Mouse (Mus musculus) stomach, postnatal 0 days (tissue): ENCODE data around the gene 2700049A03Rik. TPM values are rescaled to one million over a fixed set of nuclear protein-coding genes. Genes with fewer than 3 reads are reported as not detected.
"Not testable (repeated sequence)": the region's sequence is repeated elsewhere in the genome, so short reads cannot be mapped to it uniquely, and the experiment has no call there.

Experiments used
- ATAC-seq: fragments of 200-750 bp; cut with Nextera tagmentation; 2 replicates; pipeline ENCODE4 v1.8.0; 2017; ENCODE audit not compliant: low FRiP score, low TSS enrichment
- DNase-seq: peaks from one replicate; pipeline ENCODE4 v3.0.0-alpha.2; 2016; ENCODE audit warnings: low spot score
- H3K27ac ChIP-seq: fragments of 300-500 bp; sonication (generic); replicated peaks from 2 replicates; pipeline ENCODE4 v1.5.1; 2014; ENCODE audit warnings: mild to moderate bottlenecking, control low read depth
- H3K27me3 ChIP-seq: fragments of 300-500 bp; sonication (generic); 2 replicates; pipeline ENCODE4 v1.6.1; 2014; ENCODE audit warnings: low read length; ENCODE audit not compliant: control insufficient read depth, insufficient read depth
- H3K36me3 ChIP-seq: fragments of 300-500 bp; sonication (generic); 2 replicates; pipeline ENCODE4 v1.6.1; 2014; ENCODE audit warnings: low read length, mixed read lengths; ENCODE audit not compliant: control insufficient read depth, insufficient read depth
- H3K4me1 ChIP-seq: fragments of 300-500 bp; sonication (generic); replicated peaks from 2 replicates; pipeline ENCODE4 v1.6.1; 2014; ENCODE audit warnings: antibody characterized with exemption; ENCODE audit not compliant: control insufficient read depth, insufficient read depth
- H3K4me2 ChIP-seq: fragments of 300-500 bp; sonication (generic); replicated peaks from 2 replicates; pipeline ENCODE4 v1.6.1; 2014; ENCODE audit warnings: low read depth, mild to moderate bottlenecking, control low read depth, moderate library complexity
- H3K4me3 ChIP-seq: fragments of 300-500 bp; sonication (generic); 2 replicates; pipeline ENCODE4 v1.5.1; 2014; ENCODE audit warnings: low read depth, low read length, control low read depth
- H3K9ac ChIP-seq: fragments of 300-500 bp; sonication (generic); 2 replicates; pipeline ENCODE4 v1.6.1; 2014; ENCODE audit warnings: mild to moderate bottlenecking, low read length, control low read depth, mixed read lengths
- H3K9me3 ChIP-seq: fragments of 300-500 bp; sonication (generic); 2 replicates; pipeline ENCODE4 v1.6.1; 2016; ENCODE audit warnings: low read length; ENCODE audit not compliant: control insufficient read depth
- CTCF ChIP-seq: IDR thresholded peaks from 2 replicates; pipeline ENCODE4 v1.5.1; 2016; ENCODE audit warnings: antibody characterized with exemption, low read depth, mild to moderate bottlenecking, moderate library complexity
- EP300 ChIP-seq: optimal IDR thresholded peaks from 2 replicates; pipeline ENCODE3; 2016; ENCODE audit warnings: antibody characterized with exemption
- WGBS: fragments of 180-500 bp; shearing (Covaris S2); extraction: QIAGEN DNeasy Blood & Tissue Kit; methylation state at CpG from one replicate; pipeline ENCODE4 v1.1.7; 2014; 5-methylcytosine and 5-hydroxymethylcytosine counted together
- polyA plus RNA-seq: library from polyadenylated mRNA; unstranded; fragments of >200 nt; fragmentation: Nextera tagmentation; extraction: Ambion mirVana; gene quantifications from 2 replicates; pipeline ENCODE4 v1.2.1, GENCODE M21; 2015

2700049A03Rik gene
- 3.8 and 4.3 TPM in 2 replicates for polyA plus RNA-seq

DNA sequence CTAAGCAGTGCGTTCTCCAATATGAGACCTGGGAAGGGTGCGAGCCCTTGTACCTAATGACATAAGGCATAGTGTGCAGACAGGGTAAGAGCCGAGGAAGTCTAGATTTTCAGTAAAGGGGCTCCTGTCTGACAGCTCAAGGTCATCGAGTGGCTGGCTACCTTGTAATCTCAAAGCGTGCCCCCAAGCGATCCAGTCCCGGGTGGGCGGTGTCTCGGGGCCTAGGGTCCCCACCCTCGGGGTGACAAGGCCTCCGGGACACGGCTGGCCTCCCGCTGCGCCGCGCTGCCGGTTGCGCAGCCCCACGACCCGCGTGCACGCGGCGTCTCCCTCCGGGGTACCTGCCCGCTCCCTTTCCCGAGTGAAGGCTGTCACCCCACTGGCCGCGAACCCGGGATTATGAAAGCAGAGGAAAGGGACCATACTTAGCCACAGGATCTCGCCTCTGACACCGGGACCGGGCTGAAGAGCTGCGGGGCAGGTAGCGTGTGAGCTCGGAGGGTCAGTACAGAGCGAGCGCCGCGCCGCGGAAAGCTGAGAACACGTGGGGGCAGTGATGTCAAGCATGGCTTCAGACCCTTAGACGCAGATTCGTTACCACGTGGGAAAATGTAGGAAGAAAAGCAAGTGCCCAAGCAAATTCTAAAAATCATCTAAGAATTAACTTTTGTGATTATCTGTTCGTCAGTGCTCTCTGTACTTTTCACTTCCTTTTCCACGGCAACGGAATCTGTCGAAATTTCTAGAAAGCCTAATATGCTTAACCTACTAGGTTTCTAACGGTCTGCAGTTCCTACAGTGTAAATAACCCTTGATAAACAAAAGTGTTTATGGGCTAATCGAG is at the start of gene 2700049A03Rik, which contains the start of gene Timm9:
TSS of gene 2700049A03Rik (plus strand) at position 719 of the 844 bp plus-strand sequence.
TSS of gene Timm9 (minus strand) at position 555 of the 844 bp plus-strand sequence.
- peak within 1 kb of the TSS; percentile 80 for H3K27ac ChIP-seq
- under 1% methylated on average over 52 of the region's 52 CpGs for WGBS
- DNase-seq (peak; percentile 82), ATAC-seq (peak; percentile 91)
- H3K4me3 ChIP-seq = peak within 1 kb of the TSS; percentile 93
- TF ChIP-seq EP300 (no peak), CTCF (peak; percentile 15; the same call in 1 of the 2 replicates)
- H3K9ac ChIP-seq = peak within 1 kb of the TSS; percentile 88
- H3K4me2 ChIP-seq = peak within 1 kb of the TSS; percentile 95
- no peaks in the 10 kb centered on the region for H3K9me3 ChIP-seq
- H3K27me3 ChIP-seq = no peaks in the 10 kb centered on the region
- 0 out of 2 replicates have a peak, but pooled peaks cover 2% of the 10 kb centered on the region for H3K4me1 ChIP-seq
- H3K36me3 ChIP-seq = peaks cover 2% of the 10 kb centered on the region; the same call in 1 of the 2 replicates

GRCm38 (mm10) chr12:71104275-71104674 is 32.4 kb upstream of the 2700049A03Rik start:
- WGBS = 77% methylated on average over 4 of the region's 4 CpGs
- H3K4me3 ChIP-seq, DNase-seq, H3K36me3 ChIP-seq, ATAC-seq, H3K9ac ChIP-seq, H3K4me2 ChIP-seq, H3K9me3 ChIP-seq, H3K4me1 ChIP-seq, H3K27ac ChIP-seq, H3K27me3 ChIP-seq: not testable (repeated sequence)

DNA sequence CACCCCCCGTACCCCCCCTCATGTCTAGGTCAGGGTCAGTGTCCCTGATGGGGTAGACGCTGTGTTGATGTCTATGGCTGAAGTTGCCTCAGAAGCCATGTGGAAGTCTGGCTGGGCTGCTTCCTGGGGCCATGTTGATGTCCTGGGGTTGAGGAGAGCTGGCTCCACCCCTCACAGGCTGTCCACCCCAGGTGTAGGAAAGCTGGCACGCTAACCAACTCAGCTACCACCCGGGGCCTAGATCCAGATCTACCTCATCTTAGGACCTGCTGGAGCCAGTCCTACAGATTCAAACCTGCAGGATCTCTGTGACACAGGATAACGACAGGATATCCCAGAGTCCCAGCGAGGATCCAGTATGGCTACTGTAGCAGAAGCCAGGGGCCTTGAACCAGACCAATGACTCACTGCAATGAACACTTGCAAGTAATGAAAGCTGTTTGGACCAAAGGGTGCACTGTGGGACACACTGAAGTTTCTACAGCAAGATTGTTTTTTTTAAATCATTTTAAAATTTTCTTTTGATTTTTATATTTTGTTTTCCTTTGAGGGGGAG is 29.4 kb upstream of the 2700049A03Rik start:
- H3K9me3 ChIP-seq = no peaks in the 10 kb centered on the region
- H3K36me3 ChIP-seq = no peaks in the 10 kb centered on the region
- DNase-seq (no peak), ATAC-seq (no peak)
- H3K4me2 ChIP-seq = no peak overlapping the region
- H3K4me3 ChIP-seq = no peak overlapping the region
- 0 out of 2 replicates have a peak, but pooled peaks cover 3% of the 10 kb centered on the region for H3K4me1 ChIP-seq
- no peaks in the 10 kb centered on the region for H3K27me3 ChIP-seq
- WGBS = 88% methylated on average over 6 of the region's 6 CpGs
- no peak overlapping the region for H3K9ac ChIP-seq
- TF ChIP-seq CTCF (no peak), EP300 (no peak)
- H3K27ac ChIP-seq = no peak overlapping the region

GRCm38 (mm10) chr12:71111331-71111730 is 25.3 kb upstream of the 2700049A03Rik start, which contains the start of gene Tomm20l:
Tomm20l (plus strand) TSS chr12:71111428.
- no peak for TF ChIP-seq EP300
- TF ChIP-seq CTCF = peak; percentile 62
- no peaks in the 10 kb centered on the region for H3K9me3 ChIP-seq
- no peaks in the 10 kb centered on the region for H3K27me3 ChIP-seq
- ATAC-seq = peak; percentile 56; the same call in 1 of the 2 replicates
- H3K27ac ChIP-seq = no peak within 1 kb of the TSS
- WGBS = 8% methylated on average over 28 of the region's 33 CpGs
- peak within 1 kb of the TSS; percentile 28; the same call in 1 of the 2 replicates for H3K9ac ChIP-seq
- H3K4me3 ChIP-seq = peak within 1 kb of the TSS; percentile 23
- peak within 1 kb of the TSS; percentile 52 for H3K4me2 ChIP-seq
- no peaks in the 10 kb centered on the region for H3K36me3 ChIP-seq
- peak; percentile 66 for DNase-seq
- 0 out of 2 replicates have a peak, but pooled peaks cover 3% of the 10 kb centered on the region for H3K4me1 ChIP-seq

DNA sequence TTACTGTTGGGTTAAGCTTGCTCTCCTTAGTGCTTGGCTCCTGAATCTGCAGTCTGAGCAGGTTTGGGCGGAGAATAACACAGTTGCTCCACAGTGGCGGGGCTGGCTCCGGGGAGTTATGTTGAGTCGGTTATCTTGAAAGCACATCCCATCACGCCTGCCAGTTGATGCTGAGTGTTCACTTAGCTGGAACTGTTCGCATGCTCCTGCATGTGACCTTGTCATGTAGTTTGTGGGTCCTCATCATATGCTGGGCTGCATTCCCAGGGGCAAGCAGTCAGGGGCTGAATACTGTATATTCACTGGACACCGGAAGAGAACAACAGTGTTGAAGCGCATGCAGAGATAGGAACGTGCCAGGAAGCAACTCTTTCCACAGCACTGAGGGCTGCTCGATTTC is 23.6 kb upstream of the 2700049A03Rik start:
- DNase-seq (no peak), ATAC-seq (no peak)
- Histone ChIP-seq H3K4me1 (0 out of 2 replicates have a peak, but pooled peaks cover 3% of the 10 kb centered on the region), H3K36me3 (no peaks in the 10 kb centered on the region), H3K4me2 (no peak overlapping the region), H3K9ac (no peak overlapping the region), H3K4me3 (no peak overlapping the region), H3K27ac (no peak overlapping the region), H3K27me3 (no peaks in the 10 kb centered on the region), H3K9me3 (no peaks in the 10 kb centered on the region)
- TF ChIP-seq EP300 (no peak), CTCF (no peak)
- WGBS = 72% methylated on average over 10 of the region's 10 CpGs
